Mouse (Mus musculus) left cerebral cortex, adult 2 months (tissue): ENCODE results near the gene BC024978. TPM values are rescaled to one million over a fixed set of nuclear protein-coding genes. Genes with fewer than 3 reads are reported as not detected.

Experiments
- DNase-seq, 2 experiments: peaks; one replicate each; pipeline ENCODE4 v3.0.0; 2021 to 2022; ENCODE audit warnings: low spot score in 2 of 2, mixed read lengths in 1 of 2; ENCODE audit errors: extremely low spot score in 1 of 2
- H3K27ac ChIP-seq: fragments of 200-600 bp; 2 replicates; pipeline ENCODE4 v1.8.1; 2022
- H3K4me3 ChIP-seq: fragments of 200-600 bp; 2 replicates; pipeline ENCODE4 v1.8.1; 2022
- CTCF ChIP-seq: fragments of 200-600 bp; IDR thresholded peaks from 2 replicates; pipeline ENCODE4 v1.8.1; 2022; ENCODE audit warnings: antibody characterized with exemption, mild to moderate bottlenecking, moderate library complexity
- intact Hi-C: fragments of 180-260 bp; cut with DNase I; formaldehyde crosslinking; loops from one replicate; pipeline ENCODE4 v1.15.1; 2025
- total RNA-seq, 2 experiments: library from RNA; stranded (reverse); gene quantifications; 2 replicates each; pipeline ENCODE4 v1.2.3; 2021

The BC024978 gene
- total RNA-seq, 2 experiments from 2014 or later, result 21.6 to 26.1 TPM

- intact Hi-C loops, result no loop called here
- no peak overlapping the region for H3K27ac ChIP-seq
- no peak for DNase-seq
- TF ChIP-seq CTCF, result no peak
- no peak overlapping the region for H3K4me3 ChIP-seq
Measured at GRCm38 (mm10) chr7:27197136-27197535, 1.6 kb downstream of the BC024978 start.

DNA sequence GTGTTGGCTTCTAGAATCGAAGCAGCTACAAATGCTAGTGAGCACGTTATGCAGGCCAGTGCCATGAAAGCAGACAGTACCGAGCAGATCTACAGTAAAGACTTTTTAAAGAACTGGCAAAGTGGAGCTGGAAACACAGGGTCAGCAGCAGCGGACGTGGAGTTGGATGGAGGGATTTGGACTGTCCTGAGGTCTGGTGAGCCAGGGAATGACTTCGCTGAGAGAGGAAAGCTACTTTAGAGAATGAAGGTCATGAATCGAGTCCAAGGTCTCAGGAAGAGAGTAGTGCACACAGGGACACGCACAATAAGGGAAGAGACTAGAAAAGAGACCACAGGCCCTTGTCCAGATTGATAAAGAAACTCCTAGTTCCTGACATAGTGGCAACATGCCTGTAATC lies 2.1 kb downstream of the BC024978 start:
- intact Hi-C loops, result no loop called here
- Histone ChIP-seq H3K4me3 (no peak overlapping the region), H3K27ac (no peak overlapping the region)
- TF ChIP-seq CTCF, result no peak
- no peak for DNase-seq

- DNase-seq, result no peak
- H3K27ac ChIP-seq, result no peak overlapping the region
- TF ChIP-seq CTCF, result no peak
- intact Hi-C loops, result no loop called here
- H3K4me3 ChIP-seq, result no peak overlapping the region
Measured at GRCm38 (mm10) chr7:27198355-27198754, 2.8 kb downstream of the BC024978 start.

GRCm38 (mm10) chr7:27198779-27199178 lies 3.2 kb downstream of the BC024978 start:
- no peak overlapping the region for H3K27ac ChIP-seq
- TF ChIP-seq CTCF, result no peak
- DNase-seq, result no peak
- H3K4me3 ChIP-seq, result no peak overlapping the region
- intact Hi-C loops, result no loop called here

- Histone ChIP-seq H3K4me3 (no peak overlapping the region), H3K27ac (no peak overlapping the region)
- DNase-seq, result no peak
- no peak for TF ChIP-seq CTCF
- intact Hi-C loops, result no loop called here
Measured at GRCm38 (mm10) chr7:27203730-27204449, 8.3 kb downstream of the BC024978 start.

GRCm38 (mm10) chr7:27212626-27213025 lies 17.0 kb downstream of the BC024978 start:
- no peak overlapping the region for H3K4me3 ChIP-seq
- no peak for DNase-seq
- intact Hi-C loops, result no loop called here
- H3K27ac ChIP-seq, result no peak overlapping the region
- no peak for TF ChIP-seq CTCF

DNA sequence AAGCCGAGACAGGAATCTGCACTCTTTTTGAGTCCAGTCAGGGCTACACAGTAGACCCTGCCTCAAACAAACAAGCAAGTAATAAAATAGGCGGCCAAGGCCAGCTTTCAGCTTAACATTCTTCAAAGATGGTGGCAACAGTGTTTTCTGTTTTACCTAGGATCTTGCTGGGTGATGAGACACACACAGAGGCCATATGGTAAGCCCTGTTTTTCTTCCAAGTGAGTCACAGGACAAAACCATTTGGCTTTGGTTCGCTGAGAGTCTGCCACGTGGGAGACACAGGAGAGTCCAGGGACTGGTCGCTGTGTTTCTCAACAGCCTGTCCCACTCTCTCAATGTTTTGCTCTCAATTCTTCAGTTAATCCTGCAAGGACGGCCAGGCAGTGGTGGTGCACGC lies 23.0 kb downstream of the BC024978 start:
- Histone ChIP-seq H3K4me3 (no peak overlapping the region), H3K27ac (no peak overlapping the region)
- no peak for DNase-seq
- no peak for TF ChIP-seq CTCF
- intact Hi-C loops, result no loop called here

GRCm38 (mm10) chr7:27219937-27220336 lies 24.4 kb downstream of the BC024978 start:
- no peak overlapping the region for H3K27ac ChIP-seq
- no peak for DNase-seq
- no peak for TF ChIP-seq CTCF
- intact Hi-C loops, result no loop called here
- H3K4me3 ChIP-seq, result no peak overlapping the region

GRCm38 (mm10) chr7:27221939-27222338 lies 26.4 kb downstream of the BC024978 start:
- no peak overlapping the region for H3K4me3 ChIP-seq
- intact Hi-C loops, result no loop called here
- DNase-seq, result no peak
- no peak for TF ChIP-seq CTCF
- H3K27ac ChIP-seq, result no peak overlapping the region

- no peak for TF ChIP-seq CTCF
- intact Hi-C loops, result no loop called here
- Histone ChIP-seq H3K27ac (no peak overlapping the region), H3K4me3 (no peak overlapping the region)
- no peak for DNase-seq
Measured at GRCm38 (mm10) chr7:27222538-27222937, 27.0 kb downstream of the BC024978 start.

DNA sequence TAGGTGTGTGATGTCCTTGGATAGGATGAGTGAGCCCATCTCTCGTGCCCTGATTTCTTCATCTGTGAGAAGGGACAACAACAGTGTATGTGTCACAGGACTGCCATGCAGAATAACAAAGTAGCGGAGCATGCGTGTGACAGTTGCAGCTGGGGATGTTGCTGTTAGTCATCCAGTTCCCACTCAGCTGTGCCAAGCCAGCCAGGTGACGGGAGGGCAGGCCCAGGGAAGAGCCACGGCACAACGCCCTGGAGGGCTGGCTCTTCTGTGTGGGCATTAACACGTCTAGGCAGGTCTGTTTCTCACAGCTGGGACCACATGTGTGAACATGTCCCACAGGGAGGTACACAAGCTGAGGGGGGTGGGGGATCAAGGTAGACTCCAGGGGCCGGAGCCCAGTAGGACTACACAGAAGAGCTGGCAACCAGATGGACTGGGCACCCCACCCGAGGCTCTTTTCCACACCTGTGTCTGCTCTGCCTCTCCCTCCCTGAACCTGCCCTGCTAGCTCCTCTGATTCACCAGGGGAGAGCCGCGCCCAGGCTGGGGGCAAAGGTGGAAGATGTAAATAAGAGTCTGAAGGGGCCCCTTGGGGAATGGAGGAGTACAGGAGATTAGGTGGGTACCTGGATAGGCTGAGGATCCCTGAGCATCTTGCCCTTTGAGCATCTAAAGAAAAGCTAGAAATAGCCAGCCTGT lies 29.4 kb downstream of the BC024978 start:
- H3K27ac ChIP-seq, result peak overlapping the region; percentile 80
- no peak for TF ChIP-seq CTCF
- peak; percentile 52 to 59 for DNase-seq

GRCm38 (mm10) chr7:27227276-27227675 lies 31.7 kb downstream of the BC024978 start:
- Histone ChIP-seq H3K4me3 (peak overlapping the region; percentile 79), H3K27ac (peak overlapping the region; percentile 93)
- no peak for TF ChIP-seq CTCF
- no peak for DNase-seq
- intact Hi-C loops, result loop anchor here (2.0 kb wide), 1 partner anchor 32 kb away; the partner anchor contains the start of gene BC024978

More for the DNA sequence above, 29.4 kb downstream of the BC024978 start:
- intact Hi-C loops, result no loop called here
- H3K4me3 ChIP-seq, result peak overlapping the region; percentile 79
